Mouse (Mus musculus): ENCODE data around the gene Olfr222. TPM values are rescaled to one million over a fixed set of nuclear protein-coding genes. Genes with fewer than 3 reads are reported as not detected.

Olfr222 gene
- polyA plus RNA-seq, 1 experiment, result not detected

GRCm38 (mm10) chr11:59554127-59554526, 21.9 kb downstream of the Olfr222 start:
- no peaks in the 10 kb centered on the region for H3K4me1 ChIP-seq (ENCODE audit: control insufficient read depth, insufficient read depth, low read length)
- H3K27ac ChIP-seq (ENCODE audit: insufficient read depth, low read depth, low read length), result no peak overlapping the region
- TF ChIP-seq CTCF (IDR thresholded peaks at IDR 0.05; ENCODE audit: insufficient read depth, low read depth, low read length), result no peak
- no peak for TF ChIP-seq POLR2A (IDR thresholded peaks at IDR 0.05; ENCODE audit: insufficient read depth, low read depth, low read length)
- H3K4me3 ChIP-seq (ENCODE audit: insufficient read depth, low read depth, low read length), result no peak overlapping the region
- 96% methylated on average over 11 of the region's 11 CpGs for WGBS

GRCm38 (mm10) chr11:59544005-59544404, 32.0 kb downstream of the Olfr222 start:
- Histone ChIP-seq H3K4me1 (ENCODE audit: control insufficient read depth, insufficient read depth, low read length) (no peaks in the 10 kb centered on the region), H3K4me3 (ENCODE audit: insufficient read depth, low read depth, low read length) (no peak overlapping the region), H3K27ac (ENCODE audit: insufficient read depth, low read depth, low read length) (no peak overlapping the region)
- 66% methylated on average over 9 of the region's 9 CpGs for WGBS
- TF ChIP-seq CTCF (IDR thresholded peaks at IDR 0.05; ENCODE audit: insufficient read depth, low read depth, low read length) (no peak), POLR2A (IDR thresholded peaks at IDR 0.05; ENCODE audit: insufficient read depth, low read depth, low read length) (no peak)

- Histone ChIP-seq H3K27ac (ENCODE audit: insufficient read depth, low read depth, low read length) (no peak overlapping the region), H3K4me3 (ENCODE audit: insufficient read depth, low read depth, low read length) (no peak overlapping the region), H3K4me1 (ENCODE audit: control insufficient read depth, insufficient read depth, low read length) (peaks cover 3% of the 10 kb centered on the region)
- TF ChIP-seq POLR2A (IDR thresholded peaks at IDR 0.05; ENCODE audit: insufficient read depth, low read depth, low read length) (no peak), CTCF (IDR thresholded peaks at IDR 0.05; ENCODE audit: insufficient read depth, low read depth, low read length) (no peak)
- 92% methylated on average over 3 of the region's 3 CpGs for WGBS
Measured at GRCm38 (mm10) chr11:59543376-59543775, 32.7 kb downstream of the Olfr222 start.

- TF ChIP-seq CTCF (IDR thresholded peaks at IDR 0.05; ENCODE audit: insufficient read depth, low read depth, low read length), result no peak
- H3K27ac ChIP-seq (ENCODE audit: insufficient read depth, low read depth, low read length), result no peak overlapping the region
- no peak overlapping the region for H3K4me3 ChIP-seq (ENCODE audit: insufficient read depth, low read depth, low read length)
- WGBS, result 83% methylated on average over 6 of the region's 6 CpGs
- peaks cover 5% of the 10 kb centered on the region for H3K4me1 ChIP-seq (ENCODE audit: control insufficient read depth, insufficient read depth, low read length)
Measured at GRCm38 (mm10) chr11:59542442-59542841, 33.6 kb downstream of the Olfr222 start.

GRCm38 (mm10) chr11:59541324-59541723, 34.7 kb downstream of the Olfr222 start, which contains the start of gene Nlrp3:
TSS of gene Nlrp3 (plus strand) at chr11:59541568.
- 59% methylated on average over 3 of the region's 3 CpGs for WGBS
- no peak for TF ChIP-seq POLR2A (IDR thresholded peaks at IDR 0.05; ENCODE audit: insufficient read depth, low read depth, low read length)
- TF ChIP-seq CTCF (IDR thresholded peaks at IDR 0.05; ENCODE audit: insufficient read depth, low read depth, low read length), result no peak
- H3K4me3 ChIP-seq (ENCODE audit: insufficient read depth, low read depth, low read length), result no peak within 1 kb of the TSS
- peaks cover 5% of the 10 kb centered on the region for H3K4me1 ChIP-seq (ENCODE audit: control insufficient read depth, insufficient read depth, low read length)
- no peak within 1 kb of the TSS for H3K27ac ChIP-seq (ENCODE audit: insufficient read depth, low read depth, low read length)

- Histone ChIP-seq H3K27ac (ENCODE audit: insufficient read depth, low read depth, low read length) (no peak overlapping the region), H3K4me1 (ENCODE audit: control insufficient read depth, insufficient read depth, low read length) (peaks cover 5% of the 10 kb centered on the region), H3K4me3 (ENCODE audit: insufficient read depth, low read depth, low read length) (no peak overlapping the region)
- TF ChIP-seq POLR2A (IDR thresholded peaks at IDR 0.05; ENCODE audit: insufficient read depth, low read depth, low read length) (no peak), CTCF (IDR thresholded peaks at IDR 0.05; ENCODE audit: insufficient read depth, low read depth, low read length) (no peak)
- 85% methylated on average over 3 of the region's 3 CpGs for WGBS
Measured at GRCm38 (mm10) chr11:59540123-59540522, 35.9 kb downstream of the Olfr222 start.

GRCm38 (mm10) chr11:59538387-59538786, 37.6 kb downstream of the Olfr222 start:
- peaks cover 5% of the 10 kb centered on the region for H3K4me1 ChIP-seq (ENCODE audit: control insufficient read depth, insufficient read depth, low read length)
- no peak overlapping the region for H3K4me3 ChIP-seq (ENCODE audit: insufficient read depth, low read depth, low read length)
- TF ChIP-seq CTCF (IDR thresholded peaks at IDR 0.05; ENCODE audit: insufficient read depth, low read depth, low read length) (no peak), POLR2A (IDR thresholded peaks at IDR 0.05; ENCODE audit: insufficient read depth, low read depth, low read length) (no peak)
- no peak overlapping the region for H3K27ac ChIP-seq (ENCODE audit: insufficient read depth, low read depth, low read length)
- WGBS, result 18% methylated on average over 11 of the region's 11 CpGs

GRCm38 (mm10) chr11:59537218-59538130, 38.6 kb downstream of the Olfr222 start:
- Histone ChIP-seq H3K27ac (ENCODE audit: insufficient read depth, low read depth, low read length) (no peak overlapping the region), H3K4me3 (ENCODE audit: insufficient read depth, low read depth, low read length) (no peak overlapping the region), H3K4me1 (ENCODE audit: control insufficient read depth, insufficient read depth, low read length) (peaks cover 5% of the 10 kb centered on the region)
- TF ChIP-seq CTCF (IDR thresholded peaks at IDR 0.05; ENCODE audit: insufficient read depth, low read depth, low read length) (0 out of 2 replicates have a peak, but pooled peaks have one; percentile 9), POLR2A (IDR thresholded peaks at IDR 0.05; ENCODE audit: insufficient read depth, low read depth, low read length) (no peak)
- WGBS, result 59% methylated on average over 16 of the region's 16 CpGs

- TF ChIP-seq CTCF (IDR thresholded peaks at IDR 0.05; ENCODE audit: insufficient read depth, low read depth, low read length) (no peak), POLR2A (IDR thresholded peaks at IDR 0.05; ENCODE audit: insufficient read depth, low read depth, low read length) (no peak)
- Histone ChIP-seq H3K4me1 (ENCODE audit: control insufficient read depth, insufficient read depth, low read length) (no peaks in the 10 kb centered on the region), H3K4me3 (ENCODE audit: insufficient read depth, low read depth, low read length) (no peak overlapping the region), H3K27ac (ENCODE audit: insufficient read depth, low read depth, low read length) (no peak overlapping the region)
- 84% methylated on average over 5 of the region's 5 CpGs for WGBS
Measured at GRCm38 (mm10) chr11:59531562-59531961, 44.5 kb downstream of the Olfr222 start.
